Mouse (Mus musculus) small intestine, adult 2 months (tissue): ENCODE data around the gene Usp2.

ENCODE experiments used
- CTCF ChIP-seq: fragments of 200-500 bp; IDR thresholded peaks from 2 replicates; pipeline ENCODE4 v1.5.1; 2012; ENCODE audit warnings: low read depth, mild to moderate bottlenecking, control low read depth, inconsistent platforms, low read length, moderate library complexity, mixed read lengths; ENCODE audit not compliant: insufficient replicate concordance, insufficient read length; ENCODE audit errors: extremely low read depth
- POLR2A ChIP-seq: fragments of 200-500 bp; IDR thresholded peaks from 2 replicates; pipeline ENCODE4 v1.6.1; 2012; ENCODE audit warnings: low read depth, mild to moderate bottlenecking, control low read depth, inconsistent platforms, low read length, moderate library complexity

DNA sequence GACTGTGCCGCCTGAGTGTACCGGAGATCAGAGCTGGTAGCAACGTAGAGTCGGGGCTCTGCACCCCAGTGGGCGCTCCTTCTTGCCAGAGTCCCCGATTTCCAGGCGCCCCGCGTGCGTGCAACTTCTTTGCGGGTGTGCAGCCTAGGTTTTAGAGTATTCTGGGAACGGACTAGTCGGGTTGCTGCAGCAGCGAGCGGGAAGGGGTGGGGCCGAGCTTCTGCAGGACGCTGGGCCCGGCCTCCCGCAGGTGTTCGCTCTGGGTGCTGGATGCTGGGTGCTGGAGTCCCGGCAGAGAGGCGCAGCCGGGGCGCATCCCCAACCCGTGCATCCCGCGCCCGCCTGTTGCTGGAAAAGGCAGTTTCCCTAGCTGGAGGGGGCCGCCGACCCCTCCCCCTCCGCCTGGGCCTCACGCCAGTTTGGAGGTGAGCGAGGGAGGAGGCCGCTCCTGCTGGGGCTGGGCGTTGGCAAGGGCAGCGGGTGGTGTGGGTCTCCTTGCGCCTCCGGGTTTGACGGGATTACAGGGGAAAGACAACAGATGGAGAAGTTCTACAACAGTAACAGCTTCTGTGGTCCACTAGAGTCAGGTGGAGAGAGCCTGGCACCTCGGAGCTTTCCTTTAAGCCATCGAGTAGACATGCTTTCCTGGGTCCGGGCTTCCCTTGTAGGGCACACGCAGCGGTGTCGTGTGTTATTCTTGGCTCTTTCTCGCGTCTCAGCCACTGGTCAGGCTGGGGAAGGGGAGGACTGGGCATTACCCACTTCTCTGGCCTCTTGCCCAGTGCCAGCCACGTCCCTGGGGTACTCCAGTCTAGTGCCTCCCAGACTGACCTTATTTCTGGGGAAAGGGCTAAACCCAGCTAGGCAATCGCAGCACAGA, 68.3 kb downstream of the Usp2 start:
- TF ChIP-seq CTCF, result no peak
- no peak for TF ChIP-seq POLR2A
